Mouse (Mus musculus) myocyte (in vitro differentiated cells): ENCODE measurements around the gene Ccl9. TPM values are rescaled to one million over a fixed set of nuclear protein-coding genes. Genes with fewer than 3 reads are reported as not detected.

Experiments
- H3K27me3 ChIP-seq: one replicate; pipeline ENCODE4 v1.6.1; 2011; ENCODE audit not compliant: control insufficient read depth, insufficient read depth, insufficient read length
- H3K36me3 ChIP-seq: one replicate; pipeline ENCODE4 v1.6.1; 2011; ENCODE audit not compliant: control insufficient read depth, insufficient read depth
- H3K4me2 ChIP-seq: one replicate; pipeline ENCODE4 v1.6.1; 2011; ENCODE audit warnings: low read depth, control low read depth
- H3K4me3 ChIP-seq: one replicate; pipeline ENCODE4 v1.5.1; 2011; ENCODE audit warnings: mild to moderate bottlenecking, control low read depth, moderate library complexity
- H3K79me2 ChIP-seq: one replicate; pipeline ENCODE4 v1.6.1; 2011; ENCODE audit not compliant: control insufficient read depth, insufficient read depth
- H3ac ChIP-seq: one replicate; pipeline ENCODE4 v1.6.1; 2011; ENCODE audit not compliant: control insufficient read depth, insufficient read length
- CEBPB ChIP-seq: IDR thresholded peaks from 2 replicates; pipeline ENCODE4 v1.6.1; 2011; ENCODE audit warnings: mild to moderate bottlenecking, moderate library complexity; ENCODE audit not compliant: poor library complexity, insufficient read depth, severe bottlenecking
- E2F4 ChIP-seq: IDR thresholded peaks from one replicate; pipeline ENCODE4 v1.6.1; 2011; ENCODE audit warnings: mild to moderate bottlenecking, control low read depth, moderate library complexity; ENCODE audit not compliant: insufficient read depth
- MAX ChIP-seq: IDR thresholded peaks from one replicate; pipeline ENCODE4 v1.6.1; 2011; ENCODE audit warnings: low read depth, mild to moderate bottlenecking, control low read depth
- MYOD1 ChIP-seq, 3 experiments: IDR thresholded peaks; one replicate each; pipeline ENCODE4 v1.6.1; 2011; ENCODE audit warnings: control low read depth in 2 of 3, low read depth in 2 of 3, mild to moderate bottlenecking in 2 of 3, moderate library complexity in 1 of 3; ENCODE audit not compliant: insufficient read length in 2 of 3, control insufficient read depth in 1 of 3
- MYOG ChIP-seq, 3 experiments: IDR thresholded peaks; one replicate each; pipeline ENCODE4 v1.6.1; 2011; ENCODE audit warnings: control low read depth in 2 of 3, low read depth in 2 of 3, mild to moderate bottlenecking in 2 of 3; ENCODE audit not compliant: insufficient read length in 2 of 3, control insufficient read depth in 1 of 3, insufficient read depth in 1 of 3
- POLR2A ChIP-seq: IDR thresholded peaks from one replicate; pipeline ENCODE4 v1.6.1; 2011; ENCODE audit warnings: low read depth, mild to moderate bottlenecking, control low read depth, moderate library complexity; ENCODE audit not compliant: insufficient read length
- POLR2AphosphoS2 ChIP-seq: IDR thresholded peaks from one replicate; pipeline ENCODE4 v1.6.1; 2011; ENCODE audit warnings: low read depth, control low read depth; ENCODE audit not compliant: insufficient read length
- REST ChIP-seq: IDR thresholded peaks from one replicate; pipeline ENCODE4 v1.6.1; 2011; ENCODE audit warnings: mild to moderate bottlenecking, control low read depth, moderate library complexity; ENCODE audit not compliant: insufficient read depth, insufficient read length
- SRF ChIP-seq: IDR thresholded peaks from one replicate; pipeline ENCODE4 v1.6.1; 2011; ENCODE audit warnings: low read depth; ENCODE audit not compliant: control insufficient read depth, insufficient read length
- TCF12 ChIP-seq: IDR thresholded peaks from one replicate; pipeline ENCODE4 v1.6.1; 2011; ENCODE audit warnings: mild to moderate bottlenecking, control low read depth; ENCODE audit not compliant: poor library complexity, insufficient read depth, severe bottlenecking
- TCF3 ChIP-seq: IDR thresholded peaks from one replicate; pipeline ENCODE4 v1.6.1; 2011; ENCODE audit warnings: low read depth, control low read depth; ENCODE audit not compliant: insufficient read length
- USF1 ChIP-seq: IDR thresholded peaks from one replicate; pipeline ENCODE4 v1.6.1; 2011; ENCODE audit warnings: low read depth, mild to moderate bottlenecking, control low read depth, moderate library complexity
- polyA plus RNA-seq: library from polyadenylated mRNA; unstranded; fragments of >200 nt; fragmentation: generic; extraction: Trizol; gene quantifications from one replicate; pipeline ENCODE4 v1.2.1, GENCODE M21; 2012; ENCODE audit warnings: missing spikeins

Ccl9 gene
- polyA plus RNA-seq, 1 experiment, result 8.2 TPM

DNA sequence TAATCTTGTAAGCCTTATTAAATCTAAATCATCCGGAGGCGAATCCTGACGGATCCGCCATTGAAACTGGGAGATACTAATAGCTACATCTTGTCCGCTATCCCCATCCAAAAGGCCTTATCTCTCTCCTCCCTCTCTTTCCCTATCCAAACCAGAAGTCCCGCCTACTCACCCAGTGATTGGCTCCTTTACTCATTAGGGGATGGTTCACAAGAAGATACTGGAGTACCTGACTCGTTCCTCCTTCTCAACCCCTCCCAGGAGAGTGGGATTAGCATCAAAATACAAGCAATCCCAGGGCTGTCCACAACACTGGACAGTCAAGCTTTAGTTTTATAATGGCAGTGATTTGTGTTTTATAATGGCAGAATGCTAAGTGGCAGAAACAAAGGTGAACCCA lies 11.1 kb downstream of the Ccl9 start:
- no peaks in the 10 kb centered on the region for H3K36me3 ChIP-seq

DNA sequence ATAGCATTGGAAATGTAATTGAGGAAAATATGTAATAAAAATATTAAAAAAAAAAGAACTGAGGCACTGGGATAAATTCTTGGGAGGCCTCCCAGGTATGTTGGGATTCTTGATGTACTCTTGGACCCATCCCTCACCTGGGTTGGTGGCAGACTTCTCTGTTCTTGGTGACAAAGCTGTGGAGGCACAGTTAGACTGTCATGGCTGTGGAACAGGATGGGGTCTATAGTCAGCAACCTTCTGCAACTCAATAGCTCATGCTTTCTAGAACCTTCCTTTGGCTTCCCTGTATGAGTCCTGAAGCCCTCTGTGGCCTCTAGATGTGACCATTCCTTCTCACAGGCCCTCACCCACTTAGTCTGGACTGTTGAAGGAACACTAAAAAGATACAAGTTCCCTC lies 11.8 kb downstream of the Ccl9 start:
- Histone ChIP-seq H3K27me3 (no peaks in the 10 kb centered on the region), H3ac (no peak overlapping the region), H3K4me3 (no peak overlapping the region), H3K4me2 (no peak overlapping the region), H3K36me3 (no peaks in the 10 kb centered on the region), H3K79me2 (no peaks in the 10 kb centered on the region)
- TF ChIP-seq MAX (no peak), CEBPB (no peak), E2F4 (no peak), USF1 (no peak), POLR2A (no peak), TCF12 (no peak), MYOG (IDR thresholded peaks at IDR 0.05; ENCODE audit: control insufficient read depth in 1 of 3, insufficient read depth in 1 of 3, insufficient read length in 2 of 3, low read depth in 2 of 3) (no peak), MYOD1 (IDR thresholded peaks at IDR 0.05; ENCODE audit: control insufficient read depth in 1 of 3, insufficient read length in 2 of 3, low read depth in 2 of 3) (no peak), REST (no peak), POLR2AphosphoS2 (no peak), TCF3 (no peak), SRF (no peak)

More for the DNA sequence above, 11.1 kb downstream of the Ccl9 start:
- Histone ChIP-seq H3K27me3 (no peaks in the 10 kb centered on the region), H3K4me2 (no peak overlapping the region), H3K4me3 (no peak overlapping the region), H3K79me2 (no peaks in the 10 kb centered on the region), H3ac (no peak overlapping the region)
- TF ChIP-seq SRF, result no peak
- no peak for TF ChIP-seq POLR2A
- TF ChIP-seq CEBPB, result no peak
- no peak for TF ChIP-seq REST
- TF ChIP-seq E2F4, result no peak
- TF ChIP-seq TCF3, result no peak
- no peak for TF ChIP-seq MYOD1 (IDR thresholded peaks at IDR 0.05; ENCODE audit: control insufficient read depth in 1 of 3, insufficient read length in 2 of 3, low read depth in 2 of 3)
- no peak for TF ChIP-seq MAX
- TF ChIP-seq USF1, result no peak

DNA sequence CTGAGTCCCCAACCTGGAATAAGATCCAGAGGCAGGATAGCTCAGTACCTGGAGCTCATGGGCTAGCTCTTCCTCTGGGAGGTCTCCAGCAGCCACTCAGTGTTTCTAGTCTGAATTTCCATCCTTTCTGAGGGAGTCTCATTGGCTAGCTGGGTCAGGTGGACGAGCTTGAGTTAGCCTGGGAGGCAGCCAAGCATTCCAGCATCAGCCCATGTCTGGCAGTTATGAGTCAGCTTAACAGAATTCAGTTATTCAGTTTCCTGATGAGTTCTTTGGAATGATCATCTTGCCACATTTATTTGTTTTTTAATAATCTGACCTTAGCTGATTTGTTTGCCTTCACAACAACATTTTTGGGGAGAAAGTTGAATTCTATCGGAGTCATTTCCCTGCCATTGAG lies 14.7 kb downstream of the Ccl9 start:
- no peak overlapping the region for H3ac ChIP-seq
- H3K4me3 ChIP-seq, result no peak overlapping the region
- no peaks in the 10 kb centered on the region for H3K36me3 ChIP-seq
- TF ChIP-seq MYOG (IDR thresholded peaks at IDR 0.05; ENCODE audit: control insufficient read depth in 1 of 3, insufficient read depth in 1 of 3, insufficient read length in 2 of 3, low read depth in 2 of 3), result no peak
- TF ChIP-seq USF1, result peak; percentile 86
- H3K4me2 ChIP-seq, result peak overlapping the region; percentile 42
- H3K27me3 ChIP-seq, result no peaks in the 10 kb centered on the region
- no peaks in the 10 kb centered on the region for H3K79me2 ChIP-seq

DNA sequence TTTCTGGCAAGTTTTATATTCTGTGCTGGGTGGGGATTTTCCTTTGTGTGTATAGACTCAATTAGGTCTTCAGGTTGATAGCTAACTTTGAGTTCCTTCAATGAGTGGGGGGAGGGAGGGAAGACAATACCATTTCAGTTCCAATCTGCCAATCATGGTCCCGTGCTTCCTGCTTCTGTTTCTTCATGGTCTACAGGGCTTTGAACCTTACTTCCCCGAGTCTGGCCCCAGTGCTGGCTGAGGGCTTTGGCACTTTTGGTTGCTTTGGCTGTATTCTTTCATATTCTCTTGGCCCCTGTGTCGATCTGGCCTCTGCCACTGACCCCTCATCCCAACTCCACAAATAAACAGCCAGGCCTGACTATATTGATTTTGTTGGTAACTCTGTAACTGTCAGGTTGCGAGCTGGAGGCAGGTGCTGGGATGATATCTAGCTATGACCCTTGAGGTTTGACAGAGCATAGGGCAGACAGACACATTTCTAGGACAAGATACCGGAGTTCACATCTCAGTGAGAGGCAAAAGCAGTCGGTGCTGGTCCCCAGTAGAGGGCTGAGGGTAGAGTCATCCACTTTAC lies 16.0 kb downstream of the Ccl9 start:
- H3K4me2 ChIP-seq, result no peak overlapping the region
- H3ac ChIP-seq, result no peak overlapping the region
- H3K4me3 ChIP-seq, result no peak overlapping the region
- no peaks in the 10 kb centered on the region for H3K27me3 ChIP-seq
- no peaks in the 10 kb centered on the region for H3K36me3 ChIP-seq
- TF ChIP-seq CEBPB (no peak), POLR2AphosphoS2 (no peak), POLR2A (no peak), E2F4 (no peak), TCF3 (no peak), TCF12 (no peak), SRF (no peak), MYOG (IDR thresholded peaks at IDR 0.05; ENCODE audit: control insufficient read depth in 1 of 3, insufficient read depth in 1 of 3, insufficient read length in 2 of 3, low read depth in 2 of 3) (no peak), MAX (no peak)
- H3K79me2 ChIP-seq, result no peaks in the 10 kb centered on the region

DNA sequence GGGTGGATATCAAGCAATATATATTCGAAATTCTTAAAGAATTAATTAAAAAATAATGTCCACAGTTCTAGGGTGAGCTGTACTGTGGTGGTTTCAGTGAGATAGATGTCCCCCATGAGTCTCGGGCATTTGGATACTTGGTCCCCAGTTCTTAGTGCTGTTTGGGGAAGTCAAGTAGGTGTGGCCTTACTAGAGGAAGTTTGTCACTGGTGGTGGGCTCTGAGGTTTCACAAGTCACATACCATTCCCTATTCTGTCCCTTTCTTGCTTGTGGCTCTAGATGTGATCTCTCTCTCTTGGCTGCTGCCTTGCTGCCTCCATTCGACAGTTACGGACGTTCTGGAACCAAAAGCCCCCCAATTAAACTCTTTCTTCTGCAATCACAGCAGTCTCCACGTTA lies 18.0 kb downstream of the Ccl9 start:
- Histone ChIP-seq H3K4me3 (no peak overlapping the region), H3K4me2 (no peak overlapping the region), H3K27me3 (no peaks in the 10 kb centered on the region), H3K36me3 (no peaks in the 10 kb centered on the region), H3K79me2 (no peaks in the 10 kb centered on the region), H3ac (no peak overlapping the region)
- TF ChIP-seq MAX (no peak), MYOG (IDR thresholded peaks at IDR 0.05; ENCODE audit: control insufficient read depth in 1 of 3, insufficient read depth in 1 of 3, insufficient read length in 2 of 3, low read depth in 2 of 3) (no peak), POLR2A (no peak), POLR2AphosphoS2 (no peak), E2F4 (no peak), CEBPB (no peak), SRF (no peak), USF1 (no peak), REST (no peak), MYOD1 (IDR thresholded peaks at IDR 0.05; ENCODE audit: control insufficient read depth in 1 of 3, insufficient read length in 2 of 3, low read depth in 2 of 3) (no peak), TCF12 (no peak), TCF3 (no peak)
